Comparison of ENCODE assay signal across 9 mouse cellular contexts in the genomic region with DNA sequence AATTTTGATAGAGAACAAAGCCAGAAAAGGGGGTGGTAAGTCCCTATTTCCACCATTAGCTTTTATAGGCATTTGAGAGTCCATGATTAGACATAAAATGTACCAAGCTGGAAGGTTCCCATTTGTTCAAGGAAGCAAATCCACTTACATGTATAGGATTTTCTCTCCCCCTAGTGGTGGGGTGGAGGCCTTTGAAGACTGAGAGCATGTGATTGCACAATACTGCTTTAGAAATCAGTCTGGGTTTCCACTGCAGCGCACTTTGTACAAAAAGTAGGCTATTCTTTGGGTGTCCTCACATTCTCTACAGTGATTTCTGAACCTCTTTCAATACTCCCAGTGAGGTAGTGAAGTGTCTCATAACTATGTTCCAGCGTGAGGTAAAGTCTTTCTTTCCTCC. TPM values are rescaled to one million over a fixed set of nuclear protein-coding genes. Genes with fewer than 3 reads are reported as not detected.
DNase-seq lines count a peak whose midpoint lies in the region; ATAC-seq lines count a peak whose summit lies in the region.
"Had no signal": no experiment of that assay in that cellular context is flagged by ENCODE, and none has a peak within 500 bp of the region (broad histone marks: within the 10 kb centered on the region; RNA-seq: fewer than 3 reads in every experiment).

No protein-coding gene starts in this region.

- no peaks in the 10 kb centered on the region for H3K27me3 ChIP-seq in hindbrain, embryonic 11.5 days (ENCODE audit: control insufficient read depth, insufficient read depth, low read length)
- no peaks in the 10 kb centered on the region for H3K27me3 ChIP-seq in hindbrain, embryonic 13.5 days
- H3K27me3 ChIP-seq: limb, embryonic 15.5 days had no signal

- H3K4me3 ChIP-seq in hindbrain, embryonic 11.5 days (ENCODE audit: low read depth, low read length), result no peak overlapping the region
- H3K4me3 ChIP-seq in hindbrain, embryonic 13.5 days, result no peak overlapping the region
- H3K4me3 ChIP-seq: limb, embryonic 15.5 days had no signal

- peak; percentile 73 for DNase-seq in hindbrain, embryonic 11.5 days (ENCODE audit: low spot score)
- peak; percentile 21 for DNase-seq in CD4-positive helper T cell, adult 2 months (ENCODE audit: low read depth, low spot score)
- DNase-seq in adrenal gland, postnatal 36 days, result peak; percentile 56 to 75
- DNase-seq in large intestine, adult 2 months (ENCODE audit: low read depth, low spot score), result peak; percentile 44
- DNase-seq in lung, postnatal 14 days, result peak; percentile 65
- DNase-seq in thymus, postnatal 4 days, result peak; percentile 20

- H3K36me3 ChIP-seq in hindbrain, embryonic 11.5 days (ENCODE audit: control insufficient read depth, insufficient read depth, low read length), result no peaks in the 10 kb centered on the region
- H3K36me3 ChIP-seq in hindbrain, embryonic 13.5 days, result no peaks in the 10 kb centered on the region
- H3K36me3 ChIP-seq: limb, embryonic 15.5 days had no signal

- no peak overlapping the region for H3K9ac ChIP-seq in hindbrain, embryonic 11.5 days (ENCODE audit: low read depth, low read length)
- H3K9ac ChIP-seq in hindbrain, embryonic 13.5 days, result no peak overlapping the region
- H3K9ac ChIP-seq: limb, embryonic 15.5 days had no signal

- no peak overlapping the region for H3K4me2 ChIP-seq in hindbrain, embryonic 11.5 days (replicated peaks; ENCODE audit: low read depth, low read length)
- H3K4me2 ChIP-seq in hindbrain, embryonic 13.5 days, result no peak overlapping the region
- H3K4me2 ChIP-seq: limb, embryonic 15.5 days had no signal

- no peaks in the 10 kb centered on the region for H3K9me3 ChIP-seq in hindbrain, embryonic 11.5 days (ENCODE audit: control insufficient read depth, low read length)
- no peaks in the 10 kb centered on the region for H3K9me3 ChIP-seq in hindbrain, embryonic 13.5 days
- H3K9me3 ChIP-seq: limb, embryonic 15.5 days had no signal

- no peak for ATAC-seq in hindbrain, embryonic 11.5 days (ENCODE audit: low FRiP score)
- no peak for ATAC-seq in hindbrain, embryonic 13.5 days (ENCODE audit: low FRiP score)
- ATAC-seq in frontal cortex, adult (ENCODE audit: low TSS enrichment), result peak; percentile 50

- H3K4me1 ChIP-seq in hindbrain, embryonic 11.5 days (replicated peaks; ENCODE audit: control insufficient read depth, insufficient read depth, low read length), result no peaks in the 10 kb centered on the region
- peaks cover 2% of the 10 kb centered on the region; the same call in 1 of the 2 replicates for H3K4me1 ChIP-seq in hindbrain, embryonic 13.5 days (replicated peaks)

- WGBS in hindbrain, embryonic 11.5 days, result 68% methylated on average over 2 of the region's 2 CpGs
- 67% methylated on average over 2 of the region's 2 CpGs for WGBS in hindbrain, embryonic 13.5 days
- 44% methylated on average over 2 of the region's 2 CpGs for WGBS in large intestine, adult 2 months

- H3K27ac ChIP-seq in hindbrain, embryonic 11.5 days (ENCODE audit: low read depth, low read length), result no peak overlapping the region
- no peak overlapping the region for H3K27ac ChIP-seq in hindbrain, embryonic 13.5 days
- H3K27ac ChIP-seq: limb, embryonic 15.5 days had no signal

RNA-seq across cellular contexts. Expression of a gene that starts 2.6 kb away (rescaled TPM):
- polyA plus RNA-seq in hindbrain, embryonic 11.5 days (2014; fragmentation: Nextera tagmentation; extraction: Ambion mirVana), result 18.6 and 24.0 TPM in 2 replicates
- polyA plus RNA-seq in hindbrain, embryonic 13.5 days (2015; fragmentation: Nextera tagmentation; extraction: Ambion mirVana), result 21.1 and 24.9 TPM in 2 replicates
- 10 to 100 TPM; 39.2 to 50.1 TPM for total RNA-seq in adrenal gland, postnatal 36 days (2021)
- 6.0 and 6.1 TPM in 2 replicates for polyA plus RNA-seq in large intestine, adult 2 months (2012; rRNA removed)

Comparison
In these comparisons a context has a peak if more than half of its experiments do, and no peak if none do; other contexts are left out.
1. DNase-seq: peak in every context shown above with its lines; median percentile 73 in hindbrain, embryonic 11.5 days; 66 in adrenal gland, postnatal 36 days; 65 in lung, postnatal 14 days; 44 in large intestine, adult 2 months; 21 in CD4-positive helper T cell, adult 2 months; 20 in thymus, postnatal 4 days.